Mouse (Mus musculus) limb, embryonic 13.5 days (tissue): Measurements from ENCODE around the gene Atg101. TPM values are rescaled to one million over a fixed set of nuclear protein-coding genes. Genes with fewer than 3 reads are reported as not detected.

Source experiments
- ATAC-seq: fragments of 200-750 bp; cut with Nextera tagmentation; 2 replicates; pipeline ENCODE4 v1.8.0; 2017; ENCODE audit warnings: low read depth, moderate number of reproducible peaks, moderate TSS enrichment; ENCODE audit not compliant: low FRiP score
- H3K27ac ChIP-seq: fragments of 300-500 bp; sonication (generic); 2 replicates; pipeline ENCODE4 v1.5.1; 2015; ENCODE audit warnings: inconsistent platforms, mild to moderate bottlenecking, moderate library complexity
- H3K27me3 ChIP-seq: fragments of 300-500 bp; sonication (generic); 2 replicates; pipeline ENCODE4 v1.6.1; 2015; ENCODE audit warnings: mild to moderate bottlenecking, inconsistent platforms
- H3K36me3 ChIP-seq: fragments of 300-500 bp; sonication (generic); 2 replicates; pipeline ENCODE4 v1.6.1; 2015; ENCODE audit warnings: inconsistent platforms, mild to moderate bottlenecking, moderate library complexity
- H3K4me1 ChIP-seq: fragments of 300-500 bp; sonication (generic); 2 replicates; pipeline ENCODE4 v1.6.1; 2015; ENCODE audit warnings: inconsistent platforms
- H3K4me2 ChIP-seq: fragments of 300-500 bp; sonication (generic); replicated peaks from 2 replicates; pipeline ENCODE4 v1.6.1; 2015; ENCODE audit warnings: inconsistent platforms, mild to moderate bottlenecking, moderate library complexity
- H3K4me3 ChIP-seq: fragments of 300-500 bp; sonication (generic); 2 replicates; pipeline ENCODE4 v1.5.1; 2015; ENCODE audit warnings: moderate library complexity, mild to moderate bottlenecking, inconsistent platforms
- H3K9ac ChIP-seq: fragments of 300-500 bp; sonication (generic); 2 replicates; pipeline ENCODE4 v1.6.1; 2015; ENCODE audit warnings: mild to moderate bottlenecking, inconsistent platforms
- H3K9me3 ChIP-seq: fragments of 300-500 bp; sonication (generic); 2 replicates; pipeline ENCODE4 v1.6.1; 2016; ENCODE audit warnings: inconsistent platforms
- WGBS: fragments of 180-500 bp; shearing (Covaris S2); methylation state at CpG from one replicate; pipeline ENCODE4 v1.1.7; 2015; 5-methylcytosine and 5-hydroxymethylcytosine counted together
- polyA plus RNA-seq: library from polyadenylated mRNA; unstranded; fragments of >200 nt; fragmentation: Nextera tagmentation; extraction: Ambion mirVana; gene quantifications from 2 replicates; pipeline ENCODE4 v1.2.1, GENCODE M21; 2015

Atg101 gene
- polyA plus RNA-seq, 1 experiment from 2014 or later: 64.1 TPM

GRCm38 (mm10) chr15:101271513-101271912, 12.6 kb upstream of the Atg101 start:
- Histone ChIP-seq H3K4me2 (no peak overlapping the region), H3K4me3 (no peak overlapping the region), H3K27ac (no peak overlapping the region), H3K9me3 (no peaks in the 10 kb centered on the region), H3K27me3 (peaks cover 13% of the 10 kb centered on the region), H3K4me1 (peaks cover 14% of the 10 kb centered on the region), H3K36me3 (peaks cover 53% of the 10 kb centered on the region), H3K9ac (no peak overlapping the region)
- WGBS: 86% methylated on average over 15 of the region's 15 CpGs
- ATAC-seq: no peak

- Histone ChIP-seq H3K9me3 (no peaks in the 10 kb centered on the region), H3K36me3 (peaks cover 53% of the 10 kb centered on the region), H3K9ac (no peak overlapping the region), H3K27ac (no peak overlapping the region), H3K27me3 (no peaks in the 10 kb centered on the region), H3K4me3 (no peak overlapping the region), H3K4me2 (no peak overlapping the region), H3K4me1 (peaks cover 24% of the 10 kb centered on the region)
- ATAC-seq: no peak
- WGBS: 78% methylated on average over 6 of the region's 6 CpGs
Measured at GRCm38 (mm10) chr15:101274380-101274779, 9.7 kb upstream of the Atg101 start.

- Histone ChIP-seq H3K36me3 (peaks cover 24% of the 10 kb centered on the region), H3K9me3 (no peaks in the 10 kb centered on the region), H3K4me2 (no peak overlapping the region), H3K9ac (0 out of 2 replicates have a peak overlapping the region, but pooled peaks have one; percentile 35), H3K4me3 (no peak overlapping the region), H3K27me3 (no peaks in the 10 kb centered on the region), H3K27ac (peak overlapping the region; percentile 80), H3K4me1 (peaks cover 26% of the 10 kb centered on the region)
- WGBS: 73% methylated on average over 11 of the region's 11 CpGs
- ATAC-seq: peak; percentile 49; the same call in 1 of the 2 replicates
Measured at GRCm38 (mm10) chr15:101277351-101277899, 6.6 kb upstream of the Atg101 start.

- 33% methylated on average over 5 of the region's 5 CpGs for WGBS
- Histone ChIP-seq H3K27me3 (no peaks in the 10 kb centered on the region), H3K9ac (peak overlapping the region; percentile 35; the same call in 1 of the 2 replicates), H3K9me3 (no peaks in the 10 kb centered on the region), H3K4me2 (no peak overlapping the region), H3K4me3 (no peak overlapping the region), H3K4me1 (peaks cover 30% of the 10 kb centered on the region), H3K36me3 (peaks cover 13% of the 10 kb centered on the region), H3K27ac (peak overlapping the region; percentile 80)
- no peak for ATAC-seq
Measured at GRCm38 (mm10) chr15:101278589-101278988, 5.5 kb upstream of the Atg101 start.

GRCm38 (mm10) chr15:101279430-101279999, 4.6 kb upstream of the Atg101 start:
- 62% methylated on average over 12 of the region's 12 CpGs for WGBS
- H3K36me3 ChIP-seq: peaks cover 4% of the 10 kb centered on the region; the same call in 1 of the 2 replicates
- H3K27ac ChIP-seq: peak overlapping the region; percentile 80; the same call in 1 of the 2 replicates
- no peak overlapping the region for H3K4me2 ChIP-seq
- H3K4me1 ChIP-seq: peaks cover 30% of the 10 kb centered on the region
- no peaks in the 10 kb centered on the region for H3K9me3 ChIP-seq
- no peak for ATAC-seq
- H3K27me3 ChIP-seq: no peaks in the 10 kb centered on the region
- no peak overlapping the region; the same call in 1 of the 2 replicates for H3K9ac ChIP-seq
- no peak overlapping the region for H3K4me3 ChIP-seq

GRCm38 (mm10) chr15:101282471-101282870, 1.6 kb upstream of the Atg101 start:
- H3K36me3 ChIP-seq: peaks cover 17% of the 10 kb centered on the region
- no peak overlapping the region for H3K4me3 ChIP-seq
- 74% methylated on average over 5 of the region's 5 CpGs for WGBS
- H3K9me3 ChIP-seq: no peaks in the 10 kb centered on the region
- ATAC-seq: no peak
- no peak overlapping the region for H3K4me2 ChIP-seq
- H3K9ac ChIP-seq: no peak overlapping the region
- H3K4me1 ChIP-seq: peaks cover 41% of the 10 kb centered on the region
- no peaks in the 10 kb centered on the region for H3K27me3 ChIP-seq
- no peak overlapping the region for H3K27ac ChIP-seq

- no peaks in the 10 kb centered on the region for H3K27me3 ChIP-seq
- no peaks in the 10 kb centered on the region for H3K9me3 ChIP-seq
- no peak; the same call in none of the 2 replicates for ATAC-seq
- peak overlapping the region; percentile 73 for H3K4me3 ChIP-seq
- peak overlapping the region; percentile 90 for H3K9ac ChIP-seq
- H3K27ac ChIP-seq: peak overlapping the region; percentile 22; the same call in 1 of the 2 replicates
- peaks cover 25% of the 10 kb centered on the region for H3K36me3 ChIP-seq
- peak overlapping the region; percentile 95 for H3K4me2 ChIP-seq
- 1% methylated on average over 26 of the region's 26 CpGs for WGBS
- H3K4me1 ChIP-seq: peaks cover 33% of the 10 kb centered on the region
Measured at GRCm38 (mm10) chr15:101283183-101283910, 725 bp upstream of the Atg101 start.

GRCm38 (mm10) chr15:101286129-101286770, 2.2 kb downstream of the Atg101 start:
- no peaks in the 10 kb centered on the region for H3K9me3 ChIP-seq
- no peaks in the 10 kb centered on the region for H3K27me3 ChIP-seq
- no peak overlapping the region for H3K4me3 ChIP-seq
- no peak overlapping the region for H3K4me2 ChIP-seq
- peaks cover 21% of the 10 kb centered on the region for H3K4me1 ChIP-seq
- peaks cover 54% of the 10 kb centered on the region for H3K36me3 ChIP-seq
- H3K27ac ChIP-seq: no peak overlapping the region
- 71% methylated on average over 9 of the region's 9 CpGs for WGBS
- ATAC-seq: no peak
- H3K9ac ChIP-seq: 0 out of 2 replicates have a peak overlapping the region, but pooled peaks have one; percentile 39

- Histone ChIP-seq H3K27ac (no peak overlapping the region), H3K4me3 (no peak overlapping the region), H3K9me3 (no peaks in the 10 kb centered on the region), H3K9ac (no peak overlapping the region), H3K36me3 (peaks cover 66% of the 10 kb centered on the region), H3K4me2 (no peak overlapping the region), H3K4me1 (peaks cover 21% of the 10 kb centered on the region), H3K27me3 (no peaks in the 10 kb centered on the region)
- 89% methylated on average over 6 of the region's 6 CpGs for WGBS
- no peak for ATAC-seq
Measured at GRCm38 (mm10) chr15:101287361-101287760, 3.3 kb downstream of the Atg101 start.

- Histone ChIP-seq H3K4me2 (no peak overlapping the region), H3K27me3 (no peaks in the 10 kb centered on the region), H3K9ac (no peak overlapping the region), H3K36me3 (peaks cover 67% of the 10 kb centered on the region), H3K4me3 (no peak overlapping the region), H3K4me1 (peaks cover 34% of the 10 kb centered on the region), H3K27ac (no peak overlapping the region), H3K9me3 (no peaks in the 10 kb centered on the region)
- 93% methylated on average over 15 of the region's 15 CpGs for WGBS
- no peak for ATAC-seq
Measured at GRCm38 (mm10) chr15:101290354-101290753, 6.3 kb downstream of the Atg101 start.

GRCm38 (mm10) chr15:101292012-101292411, 7.9 kb downstream of the Atg101 start:
- no peak overlapping the region for H3K4me2 ChIP-seq
- H3K4me3 ChIP-seq: no peak overlapping the region
- H3K36me3 ChIP-seq: peaks cover 55% of the 10 kb centered on the region
- H3K27ac ChIP-seq: no peak overlapping the region
- H3K27me3 ChIP-seq: no peaks in the 10 kb centered on the region
- 84% methylated on average over 3 of the region's 3 CpGs for WGBS
- H3K4me1 ChIP-seq: peaks cover 33% of the 10 kb centered on the region
- H3K9ac ChIP-seq: no peak overlapping the region
- ATAC-seq: no peak
- H3K9me3 ChIP-seq: no peaks in the 10 kb centered on the region
